Mouse (Mus musculus) adrenal gland, postnatal 0 days (tissue): Measurements from ENCODE around the gene Mcpt4. TPM values are rescaled to one million over a fixed set of nuclear protein-coding genes. Genes with fewer than 3 reads are reported as not detected.

Source experiments
- microRNA-seq: library from miRNA; unstranded; fragments of <30 nt; microRNA quantifications from one replicate; pipeline ENCODE4, GENCODE M21; 2016; ENCODE audit warnings: borderline replicate concordance; ENCODE audit not compliant: insufficient number of aligned reads
- polyA plus RNA-seq: library from polyadenylated mRNA; unstranded; fragments of >200 nt; fragmentation: Nextera tagmentation; extraction: Ambion mirVana; gene quantifications from 2 replicates; pipeline ENCODE4 v1.2.1, GENCODE M21; 2015

Mcpt4 gene
- 3.6 and 6.1 TPM in 2 replicates for polyA plus RNA-seq

GRCm38 (mm10) chr14:56062213-56062612 is at the start of gene Mcpt4:
Gene Mcpt4, minus strand, starts transcription at chr14:56062313.

DNA sequence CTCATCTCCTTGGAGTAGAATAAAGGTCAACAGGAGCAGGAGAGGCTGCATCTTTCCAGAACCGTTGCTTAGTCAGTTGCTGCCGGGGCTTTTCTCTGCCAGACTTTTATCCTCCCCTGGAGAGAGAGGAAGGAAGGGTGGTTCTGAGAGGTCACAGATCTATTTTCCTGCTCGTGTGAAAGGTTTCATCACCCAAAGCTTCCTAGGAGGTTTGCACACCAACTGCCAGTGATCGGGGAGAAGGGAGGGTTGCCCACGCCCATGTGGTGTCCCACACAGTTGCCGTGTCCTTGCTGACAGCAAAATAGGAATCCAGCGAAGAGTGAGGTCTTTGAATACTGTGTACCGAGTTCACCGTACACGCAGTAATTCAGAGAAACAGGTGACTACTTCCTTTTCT is 40.3 kb upstream of the Mcpt4 start, which contains the start of gene Ctsg:
Gene Ctsg (minus strand): TSS at position 189 of the 400 bp plus-strand sequence.

GRCm38 (mm10) chr14:56085167-56085566 is 23.1 kb upstream of the Mcpt4 start, which contains the start of gene Mcpt8:
Gene Mcpt8, minus strand, starts transcription at chr14:56085273.

GRCm38 (mm10) chr14:56041792-56042191 is 20.3 kb downstream of the Mcpt4 start, which contains the start of gene Mcpt2:
Gene Mcpt2, plus strand, starts transcription at chr14:56042041.

DNA sequence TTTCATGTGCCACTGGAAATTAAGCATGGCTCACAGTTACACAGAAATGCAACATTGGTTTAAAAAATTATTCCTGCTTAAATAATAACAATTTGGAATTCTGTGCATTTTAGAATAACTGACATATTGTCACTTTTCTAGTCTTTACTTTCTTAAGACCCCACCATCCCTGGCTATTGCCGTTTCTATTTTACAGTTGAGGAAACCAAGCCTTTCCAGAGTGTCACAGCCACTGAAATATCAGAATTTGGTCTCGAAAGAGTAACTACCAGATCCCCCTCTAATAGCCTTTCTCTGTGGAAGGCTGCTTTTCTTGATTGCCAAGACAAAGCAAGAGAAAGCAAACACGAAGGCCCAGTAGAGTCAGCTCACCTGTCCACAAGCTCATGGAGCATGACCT is 31.7 kb downstream of the Mcpt4 start, which contains the start of gene Mcpt9:
Gene Mcpt9 (minus strand): TSS at position 101 of the 400 bp plus-strand sequence.

GRCm38 (mm10) chr14:56017671-56018070 is 44.4 kb downstream of the Mcpt4 start, which contains the start of gene Mcpt1:
Gene Mcpt1, plus strand, starts transcription at chr14:56017971.

Small RNA genes within 50 kb of the gene (microRNA-seq; reads per million reads assigned to microRNA genes)
- gene Mir6949, result not detected

Other genes with a start within 250 kb of the Mcpt4 start
- 12.6 and 13.1 TPM in 2 replicates for gene Nfatc4, start 239.2 kb downstream of the Mcpt4 start, polyA plus RNA-seq
- 5.9 and 6.6 TPM in 2 replicates for gene Nynrin, start 208.3 kb downstream of the Mcpt4 start, polyA plus RNA-seq
- gene Cbln3, start 177.9 kb downstream of the Mcpt4 start, polyA plus RNA-seq, result 0.28 and 0.29 TPM in 2 replicates
- 7.3 and 9.3 TPM in 2 replicates for gene Khnyn, start 177.4 kb downstream of the Mcpt4 start, polyA plus RNA-seq
- 55.6 and 63.8 TPM in 2 replicates for gene Sdr39u1, start 162.0 kb downstream of the Mcpt4 start, polyA plus RNA-seq
- 45.9 and 61.2 TPM in 2 replicates for gene Cma1, start 117.6 kb downstream of the Mcpt4 start, polyA plus RNA-seq
- not detected in 2 replicates for gene Cma2, start 111.3 kb downstream of the Mcpt4 start, polyA plus RNA-seq
- not detected in 2 replicates for gene Mcpt1, start 44.3 kb downstream of the Mcpt4 start, polyA plus RNA-seq
- gene Mcpt9, start 31.8 kb downstream of the Mcpt4 start, polyA plus RNA-seq, result not detected in 2 replicates
- gene Mcpt2, start 20.3 kb downstream of the Mcpt4 start, polyA plus RNA-seq, result 0.12 TPM in 1 of 2 replicates, not detected in the other
- gene Mcpt8, start 23.0 kb upstream of the Mcpt4 start, polyA plus RNA-seq, result 0.30 and 0.81 TPM in 2 replicates
- gene Ctsg, start 40.3 kb upstream of the Mcpt4 start, polyA plus RNA-seq, result 2.7 and 3.5 TPM in 2 replicates
- gene Gzme, start 58.3 kb upstream of the Mcpt4 start, polyA plus RNA-seq, result not detected in 2 replicates
- not detected in 2 replicates for gene Gzmd, start 70.3 kb upstream of the Mcpt4 start, polyA plus RNA-seq
- gene Gzmg, start 97.3 kb upstream of the Mcpt4 start, polyA plus RNA-seq, result not detected in 2 replicates
- not detected in 2 replicates for gene Gzmn, start 112.3 kb upstream of the Mcpt4 start, polyA plus RNA-seq
- not detected in 2 replicates for gene Gzmf, start 149.1 kb upstream of the Mcpt4 start, polyA plus RNA-seq
- gene Gzmc, start 172.3 kb upstream of the Mcpt4 start, polyA plus RNA-seq, result 0.25 TPM in 1 of 2 replicates, not detected in the other
- 0.14 and 0.33 TPM in 2 replicates for gene Gzmb, start 199.9 kb upstream of the Mcpt4 start, polyA plus RNA-seq